Mouse (Mus musculus) C2C12 (cell line): ENCODE results near the gene Snph. TPM values are rescaled to one million over a fixed set of nuclear protein-coding genes. Genes with fewer than 3 reads are reported as not detected.

Experiments used
- H3K27me3 ChIP-seq: one replicate; pipeline ENCODE4 v1.6.1; 2011; ENCODE audit not compliant: control insufficient read depth, insufficient read depth, insufficient read length
- H3K36me3 ChIP-seq: one replicate; pipeline ENCODE4 v1.6.1; 2011; ENCODE audit not compliant: control insufficient read depth, insufficient read depth
- H3K4me3 ChIP-seq: one replicate; pipeline ENCODE4 v1.5.1; 2011; ENCODE audit warnings: mild to moderate bottlenecking, control low read depth; ENCODE audit not compliant: poor library complexity, insufficient read depth, severe bottlenecking
- H3K79me2 ChIP-seq: one replicate; pipeline ENCODE4 v1.6.1; 2011; ENCODE audit not compliant: control insufficient read depth, insufficient read depth
- H3K79me3 ChIP-seq: one replicate; pipeline ENCODE4 v1.6.1; 2011; ENCODE audit warnings: low read depth, control low read depth
- H3ac ChIP-seq: one replicate; pipeline ENCODE3; 2011; ENCODE audit warnings: low read depth; ENCODE audit not compliant: control insufficient read depth, insufficient read length
- CEBPB ChIP-seq: IDR thresholded peaks from one replicate; pipeline ENCODE4 v1.6.1; 2011; ENCODE audit warnings: low read depth, mild to moderate bottlenecking, control low read depth, moderate library complexity
- CTCF ChIP-seq: IDR thresholded peaks from one replicate; pipeline ENCODE4 v1.5.1; 2011; ENCODE audit not compliant: control insufficient read depth, insufficient read depth, insufficient read length
- FOSL1 ChIP-seq: IDR thresholded peaks from one replicate; pipeline ENCODE4 v1.8.0; 2011; ENCODE audit warnings: mild to moderate bottlenecking, low read length; ENCODE audit not compliant: poor library complexity, insufficient read depth, severe bottlenecking
- MAX ChIP-seq: IDR thresholded peaks from one replicate; pipeline ENCODE4 v1.6.1; 2011; ENCODE audit warnings: mild to moderate bottlenecking, control low read depth
- MYOD1 ChIP-seq: IDR thresholded peaks from one replicate; pipeline ENCODE4 v1.6.1; 2011; ENCODE audit warnings: low read depth; ENCODE audit not compliant: control insufficient read depth, insufficient read length
- MYOG ChIP-seq: IDR thresholded peaks from one replicate; pipeline ENCODE4 v1.6.1; 2011; ENCODE audit not compliant: control insufficient read depth, insufficient read length; ENCODE audit errors: extremely low read depth
- USF1 ChIP-seq: IDR thresholded peaks from one replicate; pipeline ENCODE4 v1.6.1; 2011; ENCODE audit warnings: low read depth, mild to moderate bottlenecking, control low read depth, moderate library complexity
- polyA plus RNA-seq: library from polyadenylated mRNA; unstranded; fragments of >200 nt; fragmentation: generic; extraction: Trizol; gene quantifications from one replicate; pipeline ENCODE4 v1.2.1, GENCODE M21; 2012; ENCODE audit warnings: missing spikeins

Snph gene
- polyA plus RNA-seq, 1 experiment = not detected

GRCm38 (mm10) chr2:151652053-151652452 lies 19.7 kb upstream of the Snph start:
- no peaks in the 10 kb centered on the region for H3K79me2 ChIP-seq
- no peaks in the 10 kb centered on the region for H3K36me3 ChIP-seq
- H3ac ChIP-seq = no peak overlapping the region
- peaks cover 3% of the 10 kb centered on the region for H3K27me3 ChIP-seq
- H3K79me3 ChIP-seq = no peaks in the 10 kb centered on the region
- H3K4me3 ChIP-seq = no peak overlapping the region
- no peak for TF ChIP-seq CEBPB
- TF ChIP-seq CTCF = no peak
- no peak for TF ChIP-seq MAX
- no peak for TF ChIP-seq USF1
- TF ChIP-seq MYOG = no peak
- TF ChIP-seq MYOD1 = no peak
- TF ChIP-seq FOSL1 = no peak

GRCm38 (mm10) chr2:151636015-151636402 lies 3.6 kb upstream of the Snph start:
- TF ChIP-seq USF1 (no peak), CEBPB (no peak), MAX (no peak), CTCF (no peak), FOSL1 (no peak), MYOG (no peak), MYOD1 (no peak)
- Histone ChIP-seq H3K79me3 (no peaks in the 10 kb centered on the region), H3K27me3 (peaks cover 34% of the 10 kb centered on the region), H3K36me3 (no peaks in the 10 kb centered on the region), H3ac (no peak overlapping the region), H3K4me3 (no peak overlapping the region), H3K79me2 (no peaks in the 10 kb centered on the region)

DNA sequence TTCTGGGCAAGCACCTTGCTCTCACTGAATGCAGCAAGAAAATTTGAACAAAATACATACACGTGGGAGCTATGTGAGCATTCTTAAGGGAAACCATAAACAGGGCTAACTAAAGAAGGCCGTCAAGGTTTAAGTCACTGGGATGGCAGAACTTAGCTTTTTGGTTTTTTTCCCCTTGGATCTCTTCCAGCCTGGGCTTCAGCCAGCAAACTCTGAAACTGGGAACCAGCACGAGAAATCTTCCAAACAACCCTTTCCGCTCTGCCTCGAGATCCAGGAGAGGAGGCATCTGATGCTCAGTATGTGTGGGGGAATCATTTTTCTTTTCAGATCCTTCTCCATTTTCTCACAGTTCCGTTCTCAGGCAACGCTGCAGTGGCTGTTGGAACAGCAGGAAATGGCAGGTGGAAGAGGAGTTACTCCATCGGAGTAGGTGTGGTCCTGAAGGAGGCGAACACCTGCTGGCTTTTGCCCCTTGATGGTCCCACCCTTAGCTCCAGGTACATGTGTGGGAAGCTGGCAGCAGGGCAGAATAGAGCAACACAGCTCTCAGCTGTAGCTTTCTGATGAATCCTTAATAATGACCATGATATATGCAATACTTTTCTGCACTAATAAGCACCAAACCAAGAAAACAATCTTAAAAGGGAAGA lies 3.1 kb upstream of the Snph start:
- Histone ChIP-seq H3K79me3 (no peaks in the 10 kb centered on the region), H3K4me3 (no peak overlapping the region), H3ac (no peak overlapping the region), H3K36me3 (no peaks in the 10 kb centered on the region), H3K27me3 (peaks cover 39% of the 10 kb centered on the region), H3K79me2 (no peaks in the 10 kb centered on the region)
- TF ChIP-seq FOSL1 (no peak), CTCF (no peak), MYOD1 (no peak), MAX (no peak), USF1 (no peak), MYOG (no peak), CEBPB (no peak)

GRCm38 (mm10) chr2:151634903-151635302 lies 2.5 kb upstream of the Snph start:
- H3K79me3 ChIP-seq = no peaks in the 10 kb centered on the region
- no peak overlapping the region for H3ac ChIP-seq
- H3K4me3 ChIP-seq = no peak overlapping the region
- H3K36me3 ChIP-seq = no peaks in the 10 kb centered on the region
- H3K79me2 ChIP-seq = no peaks in the 10 kb centered on the region
- no peak for TF ChIP-seq MYOG
- TF ChIP-seq CEBPB = no peak
- TF ChIP-seq USF1 = no peak
- no peak for TF ChIP-seq CTCF
- TF ChIP-seq MAX = no peak
- no peak for TF ChIP-seq FOSL1
- no peak for TF ChIP-seq MYOD1
- H3K27me3 ChIP-seq = peaks cover 42% of the 10 kb centered on the region

- Histone ChIP-seq H3K4me3 (no peak overlapping the region), H3K79me3 (no peaks in the 10 kb centered on the region), H3ac (no peak overlapping the region), H3K27me3 (peaks cover 45% of the 10 kb centered on the region), H3K36me3 (no peaks in the 10 kb centered on the region), H3K79me2 (no peaks in the 10 kb centered on the region)
- no peak for TF ChIP-seq MAX
- TF ChIP-seq USF1 = no peak
- TF ChIP-seq MYOG = no peak
- TF ChIP-seq CTCF = no peak
- TF ChIP-seq FOSL1 = no peak
- TF ChIP-seq MYOD1 = no peak
- TF ChIP-seq CEBPB = no peak
Measured at GRCm38 (mm10) chr2:151632982-151633381, 589 bp upstream of the Snph start.
